Mouse (Mus musculus) fat pad, adult 2 months (tissue): ENCODE data around the gene Papss1.
"Not testable (repeated sequence)": the region's sequence is repeated elsewhere in the genome, so short reads cannot be mapped to it uniquely, and the experiment has no call there.

Experiments
- DNase-seq: peaks from one replicate; pipeline ENCODE4 v3.0.0-alpha.2; 2011; ENCODE audit warnings: low read depth, low spot score; ENCODE audit errors: extremely low read depth

Papss1 gene

DNA sequence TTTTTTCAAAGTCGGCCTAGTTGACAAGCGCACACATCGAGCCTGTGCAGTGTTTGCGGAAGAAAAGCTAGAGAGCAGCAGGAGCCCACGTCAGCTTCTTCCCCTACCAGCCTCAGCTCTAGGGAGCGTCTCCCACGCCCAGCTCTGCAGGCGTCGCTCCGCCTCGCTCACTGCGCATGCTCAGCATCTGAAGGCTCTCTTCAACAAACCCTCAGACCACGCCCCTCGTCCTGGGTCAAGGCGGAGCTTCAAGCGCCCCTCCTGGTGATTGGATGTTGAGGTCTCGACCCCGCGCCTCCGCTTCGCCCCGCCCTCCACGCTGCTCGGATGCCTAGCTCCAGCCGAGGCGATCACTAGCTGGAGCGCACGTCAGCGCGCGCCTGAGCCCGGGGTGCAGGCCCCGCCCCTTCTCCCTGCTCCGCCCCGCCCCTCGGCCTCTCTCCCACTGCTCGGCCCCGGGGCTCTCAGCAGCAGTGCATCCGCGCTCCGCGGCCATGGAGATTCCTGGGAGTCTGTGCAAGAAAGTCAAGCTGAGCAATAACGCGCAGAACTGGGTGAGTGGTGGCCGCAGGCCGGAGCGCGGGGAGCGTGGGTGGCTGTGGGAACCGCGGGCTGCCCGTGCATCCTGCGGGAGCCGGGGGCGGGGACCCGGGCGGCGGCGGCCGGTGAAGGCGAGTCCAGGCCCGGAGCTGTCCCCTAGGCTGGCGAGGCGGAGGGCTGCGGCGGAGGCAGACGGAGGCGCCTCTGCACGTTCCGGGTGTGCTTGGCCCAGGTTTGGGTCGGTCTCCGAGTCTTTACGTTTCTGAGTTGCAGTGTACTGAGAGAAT is at the start of gene Papss1:
Papss1 (plus strand) TSS at position 339 of the 827 bp plus-strand sequence.
- DNase-seq: peak; percentile 90

DNA sequence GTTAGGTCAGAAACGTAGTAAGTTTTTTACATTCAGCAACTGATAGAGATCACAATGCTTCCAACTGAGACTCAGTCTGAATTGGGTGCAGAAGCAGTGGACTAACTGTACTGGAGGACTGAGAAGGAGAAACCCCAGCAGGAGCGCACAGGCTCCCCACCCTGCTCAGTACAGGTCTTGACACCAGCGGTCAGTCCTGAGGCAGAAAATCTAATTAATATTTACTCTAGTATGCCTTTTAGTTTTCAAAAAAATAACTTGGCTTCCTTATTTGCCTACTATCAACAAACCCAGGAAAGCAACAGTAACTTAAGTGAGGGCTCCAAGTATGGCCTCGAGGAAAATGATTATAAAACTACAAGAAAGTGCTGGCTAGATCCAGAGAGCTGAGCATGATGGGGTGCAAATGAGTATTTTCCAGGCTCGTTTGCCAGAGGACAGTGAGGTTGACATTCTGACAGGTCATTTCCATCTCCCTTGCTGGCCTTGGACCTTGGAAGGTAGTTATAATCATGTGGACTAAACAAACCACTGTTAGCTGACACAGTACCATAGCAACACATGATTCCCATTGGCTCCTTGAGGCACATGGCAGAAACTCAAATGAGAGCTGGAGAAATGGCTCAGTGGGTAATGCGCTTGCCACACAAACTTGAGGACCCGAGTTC is 48.1 kb upstream of the Papss1 start:
- DNase-seq: no peak

DNA sequence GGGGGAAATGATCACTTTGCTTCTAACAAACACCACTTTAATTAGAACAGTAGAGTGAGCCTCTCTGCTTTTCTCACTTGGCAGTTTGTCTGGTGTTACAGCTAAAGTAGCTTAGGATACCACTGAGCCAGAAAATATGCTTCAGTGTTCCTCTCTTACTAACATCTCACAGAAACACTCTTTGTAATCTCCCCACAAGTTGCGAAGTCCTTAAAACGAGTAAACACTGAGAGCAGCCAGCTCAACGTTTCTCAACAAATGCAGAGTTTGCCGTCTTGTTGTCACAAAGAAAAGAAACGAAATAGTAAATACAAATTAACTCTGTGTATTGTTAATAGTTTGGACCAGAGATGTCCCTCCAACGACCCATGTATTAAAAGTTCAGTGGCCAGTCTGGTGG is 46.8 kb upstream of the Papss1 start:
- no peak for DNase-seq

DNA sequence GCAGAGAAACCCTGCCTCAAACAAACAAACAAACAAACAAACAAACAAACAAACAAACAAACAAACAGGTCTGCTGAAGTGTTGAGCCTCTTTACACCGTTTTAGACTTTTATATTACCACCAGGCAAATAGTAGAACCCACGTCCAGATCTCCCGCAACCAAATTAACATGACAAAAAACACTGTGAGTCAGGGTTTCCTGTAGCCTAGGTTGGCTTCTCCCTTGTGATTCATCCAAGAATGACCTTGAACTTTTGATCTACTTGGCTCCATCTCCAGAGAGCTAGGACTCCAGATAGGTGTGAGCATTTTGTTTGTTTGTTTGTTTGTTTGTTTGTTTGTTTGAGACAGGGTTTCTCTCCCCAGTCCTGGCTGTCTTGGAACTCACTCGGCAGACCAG is 43.4 kb upstream of the Papss1 start:
- no peak for DNase-seq

DNA sequence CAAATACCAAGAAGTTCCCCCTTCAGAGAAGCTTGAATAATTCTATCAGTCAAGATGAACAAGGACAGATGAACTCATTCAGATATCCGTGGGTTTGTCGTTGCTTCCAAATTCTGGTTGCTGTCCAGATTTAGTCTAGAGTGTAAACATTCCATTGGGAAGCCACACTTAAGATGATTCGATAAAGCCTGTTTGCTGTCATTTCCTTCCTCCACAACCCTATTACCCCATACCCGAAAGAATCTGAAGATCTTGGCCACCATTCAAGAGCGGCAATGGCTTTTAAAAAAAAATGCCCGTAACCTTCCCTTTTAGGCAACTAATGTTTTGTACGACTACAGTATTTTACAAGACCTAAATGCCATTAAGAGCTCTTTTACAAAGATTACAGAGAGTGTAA is 42.3 kb upstream of the Papss1 start:
- peak; percentile 13 for DNase-seq

DNA sequence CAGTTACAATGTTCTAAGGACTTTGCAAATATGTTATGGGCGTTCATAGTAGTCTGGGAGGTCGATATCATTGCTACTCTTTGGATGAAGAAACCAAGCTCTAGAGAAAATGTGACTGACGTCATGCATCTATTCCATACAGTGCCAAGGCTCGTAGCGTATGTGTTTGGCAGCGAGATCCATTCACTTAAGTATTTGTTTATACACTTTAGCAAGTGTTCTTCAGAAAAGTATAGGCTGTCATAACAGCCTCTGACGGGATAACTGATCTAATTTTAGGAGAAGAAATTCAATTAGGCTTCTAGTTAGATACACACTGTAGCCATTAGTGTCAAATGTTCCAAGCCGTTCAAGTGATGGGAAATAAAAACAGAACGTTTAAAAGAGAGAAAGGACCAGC is 40.8 kb upstream of the Papss1 start:
- DNase-seq: no peak

DNA sequence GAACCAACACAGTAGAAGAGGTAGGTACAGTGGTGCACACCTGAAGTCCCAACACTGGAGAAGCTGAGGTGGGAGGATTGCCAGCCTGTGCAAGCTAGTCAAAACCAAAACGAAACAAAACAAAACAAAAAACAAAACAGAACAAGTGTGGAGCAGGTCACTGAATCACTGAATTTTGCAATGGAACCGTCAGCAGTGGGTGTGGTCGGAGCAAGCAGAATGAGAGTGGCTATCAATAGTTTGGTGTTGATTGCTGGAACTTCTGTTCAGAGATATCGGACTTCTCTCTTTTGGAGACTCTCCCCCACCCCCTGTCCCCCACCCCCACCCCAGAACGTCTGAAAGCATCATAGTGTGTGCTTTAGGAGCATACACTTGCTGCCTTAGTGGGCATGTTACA is 40.4 kb upstream of the Papss1 start:
- DNase-seq: no peak

DNA sequence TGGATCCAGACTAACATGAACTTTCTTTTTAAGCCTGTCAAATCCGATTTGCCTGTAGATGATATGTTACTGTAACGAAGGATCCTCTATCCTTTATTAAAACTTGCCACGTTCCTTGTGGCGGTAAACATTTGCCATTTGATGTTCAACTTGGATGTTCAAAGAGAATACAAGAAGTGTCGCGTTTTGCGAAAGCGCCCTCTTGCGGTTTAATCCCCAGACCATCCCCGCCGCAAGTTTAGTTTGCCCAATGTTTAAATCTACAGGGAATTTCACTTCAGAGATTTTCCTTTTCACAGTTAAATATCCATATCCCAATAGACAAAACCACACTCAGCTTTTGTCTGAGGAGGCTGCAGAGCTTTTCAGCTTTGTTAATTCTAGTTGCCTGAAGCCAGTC is 39.8 kb upstream of the Papss1 start:
- DNase-seq: no peak

DNA sequence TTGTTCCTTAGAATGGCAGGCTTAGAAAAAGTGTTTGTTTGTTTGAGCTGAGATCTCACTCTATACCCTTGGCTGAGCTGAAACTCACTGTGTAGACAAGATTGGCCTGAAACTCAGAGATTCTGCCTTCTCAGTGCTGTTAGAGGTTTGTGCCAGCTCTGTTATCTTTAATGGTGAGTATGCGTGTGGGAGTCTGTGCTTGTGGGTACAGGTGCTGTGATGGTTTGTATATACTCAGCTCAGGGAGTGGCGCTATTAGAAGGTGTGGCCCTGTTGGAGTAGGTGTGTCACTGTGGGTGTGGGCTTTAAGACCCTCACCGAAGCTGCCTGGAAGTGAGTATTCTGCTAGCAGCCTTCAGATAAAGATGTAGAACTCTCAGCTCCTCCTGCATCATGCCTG is 39.3 kb upstream of the Papss1 start:
- DNase-seq: no peak

DNA sequence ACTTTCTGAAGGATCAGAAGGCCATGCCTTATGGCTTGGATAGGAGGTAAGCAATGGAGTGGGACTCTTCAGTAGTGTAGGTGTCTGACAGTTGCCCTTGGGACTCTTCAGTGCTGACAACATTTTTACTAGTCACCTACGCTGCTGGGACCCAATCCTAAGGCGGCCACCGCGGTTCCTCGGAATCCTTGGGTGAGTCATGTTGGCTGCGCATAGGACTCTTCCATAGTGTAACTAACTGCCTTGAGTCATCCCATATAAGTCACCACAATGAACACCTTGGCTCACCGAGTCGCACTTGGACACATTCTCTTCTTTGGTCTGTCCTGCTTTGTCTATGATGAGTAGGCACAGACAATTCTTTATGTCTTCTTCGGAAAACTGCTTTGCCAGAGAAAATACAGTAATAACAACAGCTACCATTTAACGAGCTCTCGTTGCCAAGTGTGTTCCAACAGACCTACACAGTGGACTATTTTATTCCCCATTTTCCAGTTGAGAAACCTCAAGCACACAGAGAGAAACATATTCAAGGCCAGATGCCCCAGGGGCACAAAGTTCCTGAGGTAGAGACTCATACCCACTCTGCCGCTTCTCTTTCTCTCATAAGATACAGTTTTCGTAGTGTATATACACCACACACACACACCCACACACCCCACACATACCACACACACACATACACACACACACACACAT is 23.2 kb upstream of the Papss1 start:
- peak; percentile 93 for DNase-seq

DNA sequence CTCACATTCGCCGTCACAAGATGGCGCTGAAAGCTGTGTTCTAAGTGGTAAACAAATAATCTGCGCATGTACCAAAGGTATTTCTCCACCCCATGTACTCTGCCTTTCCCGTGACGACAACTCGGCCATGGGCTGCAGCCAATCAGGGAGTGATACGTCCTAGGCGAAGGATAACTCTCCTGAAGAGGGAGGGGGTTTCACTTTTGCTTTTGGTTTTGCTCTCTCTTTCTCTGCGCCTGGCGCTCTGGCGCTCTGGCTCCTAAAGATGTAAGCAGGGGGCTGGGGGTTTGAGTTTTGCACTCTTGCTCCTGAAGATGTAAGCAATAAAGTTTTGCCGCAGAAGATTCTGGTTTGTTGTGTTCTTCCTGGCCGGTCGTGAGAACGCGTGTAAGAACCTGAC is 17.0 kb upstream of the Papss1 start:
- DNase-seq: not testable (repeated sequence)

DNA sequence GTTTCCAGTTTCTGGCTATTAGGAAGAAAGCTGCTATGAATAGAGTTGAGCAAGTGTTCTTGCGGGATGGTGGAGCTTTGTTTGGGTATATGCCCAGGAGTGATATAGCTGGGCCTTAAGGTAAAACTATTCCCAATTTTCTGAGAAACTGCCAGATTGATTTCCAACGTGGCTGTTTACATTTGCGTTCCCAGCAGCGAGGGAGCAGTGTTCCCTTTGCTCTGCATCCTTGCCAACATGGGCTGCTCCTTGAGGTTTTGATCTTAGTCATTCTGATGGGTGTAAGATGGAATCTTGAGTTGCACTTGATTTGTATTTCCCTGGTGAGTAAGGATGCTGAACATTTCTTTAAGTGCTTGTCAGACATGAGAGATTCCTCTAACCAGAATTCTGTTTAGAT is 14.5 kb upstream of the Papss1 start:
- no peak for DNase-seq

DNA sequence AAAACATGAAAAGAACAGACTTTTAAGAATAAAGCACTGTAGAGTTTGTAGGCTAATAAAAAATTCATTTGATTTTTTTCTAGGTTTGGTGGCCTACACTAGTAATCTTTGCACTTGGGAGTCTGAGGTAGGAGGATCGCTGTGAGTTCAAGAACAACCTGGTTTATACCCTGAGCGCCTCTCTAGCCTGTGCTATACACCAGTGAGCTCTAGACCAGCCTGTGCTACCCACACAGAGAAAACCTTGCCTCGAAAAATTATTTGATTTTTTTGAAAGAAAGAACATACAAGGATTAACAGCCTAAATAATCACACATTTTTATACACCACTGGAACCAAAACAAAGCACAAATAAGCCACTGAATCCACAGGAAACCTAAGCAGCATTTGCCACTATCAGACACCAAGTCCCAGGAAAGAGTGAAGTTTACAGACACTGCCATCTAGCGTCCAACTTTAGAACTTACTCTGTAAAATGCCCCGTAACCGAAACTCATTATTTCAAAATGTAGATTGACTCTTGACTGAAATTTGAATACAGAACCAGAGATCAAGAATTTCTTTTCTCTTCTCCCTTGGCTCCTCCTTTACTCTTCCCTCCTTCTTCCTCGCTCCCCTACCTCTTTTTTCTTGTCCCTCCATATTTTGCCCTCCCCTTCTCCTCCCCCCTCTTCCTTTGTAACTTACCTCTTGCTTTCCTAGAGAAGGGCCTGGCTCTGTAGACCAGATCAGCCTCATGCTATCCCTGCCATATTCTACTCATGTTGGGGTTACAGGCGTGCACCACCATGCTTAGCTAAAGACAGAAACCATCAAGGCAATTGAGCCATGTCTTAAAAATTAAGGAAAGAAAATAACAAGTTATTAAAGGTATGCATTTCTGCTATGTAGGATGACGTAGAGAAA is 12.0 kb upstream of the Papss1 start:
- no peak for DNase-seq

DNA sequence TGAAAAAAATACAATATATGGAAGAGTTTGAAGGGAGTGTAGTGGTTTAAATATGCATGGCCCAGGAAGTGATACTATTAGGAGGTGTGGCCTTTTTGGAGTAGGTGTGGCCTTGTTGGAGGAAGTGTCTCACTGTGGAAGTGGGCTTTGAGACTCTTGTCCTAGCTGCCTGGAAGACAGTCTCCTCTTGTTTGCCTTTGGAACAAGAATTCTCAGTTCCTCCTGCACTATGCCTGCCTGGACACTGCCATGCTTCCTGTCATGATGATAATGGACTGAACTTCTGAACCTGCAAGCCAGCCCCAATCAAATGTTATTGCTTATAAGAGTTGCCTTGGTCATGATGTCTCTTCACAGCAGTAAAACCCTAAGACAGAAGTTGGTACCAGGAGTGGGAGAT is 8.8 kb upstream of the Papss1 start:
- no peak for DNase-seq

DNA sequence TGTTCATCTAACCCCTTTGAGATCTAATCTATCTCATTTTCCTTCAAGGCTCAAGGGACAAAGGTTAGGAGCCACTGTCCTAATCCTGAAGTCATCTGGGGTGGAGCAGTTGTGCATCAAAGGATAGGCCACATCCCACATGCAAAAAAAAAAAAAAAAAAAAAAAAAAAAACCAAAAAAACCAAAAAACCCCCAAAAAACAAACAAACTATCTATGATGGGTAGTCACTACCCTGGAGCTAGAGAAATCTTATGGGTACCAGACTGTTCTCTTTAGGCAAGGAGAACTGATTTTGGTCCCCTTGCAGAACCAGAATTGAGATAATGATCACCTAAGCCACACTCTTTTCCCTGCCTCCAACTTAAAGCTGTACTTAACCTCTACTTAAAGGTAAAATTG is 3.0 kb upstream of the Papss1 start:
- no peak for DNase-seq

DNA sequence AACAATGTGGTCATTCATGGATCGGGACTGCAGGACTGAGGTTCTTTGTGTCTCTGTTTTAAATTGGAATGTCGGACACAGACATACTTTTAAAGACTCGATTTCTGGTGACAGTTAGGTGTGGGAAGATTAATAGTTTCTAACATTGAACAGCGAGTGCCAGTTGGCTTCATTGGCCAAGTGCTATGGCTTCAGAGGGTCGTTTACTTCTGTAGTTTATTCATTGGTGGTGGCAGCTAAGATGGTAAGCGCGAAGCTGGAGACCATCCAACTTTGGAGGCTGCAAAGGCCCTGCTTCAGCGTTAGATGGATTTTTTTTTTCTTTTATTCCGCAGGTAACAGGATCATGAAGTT is 666 bp downstream of the Papss1 start:
- DNase-seq: no peak

DNA sequence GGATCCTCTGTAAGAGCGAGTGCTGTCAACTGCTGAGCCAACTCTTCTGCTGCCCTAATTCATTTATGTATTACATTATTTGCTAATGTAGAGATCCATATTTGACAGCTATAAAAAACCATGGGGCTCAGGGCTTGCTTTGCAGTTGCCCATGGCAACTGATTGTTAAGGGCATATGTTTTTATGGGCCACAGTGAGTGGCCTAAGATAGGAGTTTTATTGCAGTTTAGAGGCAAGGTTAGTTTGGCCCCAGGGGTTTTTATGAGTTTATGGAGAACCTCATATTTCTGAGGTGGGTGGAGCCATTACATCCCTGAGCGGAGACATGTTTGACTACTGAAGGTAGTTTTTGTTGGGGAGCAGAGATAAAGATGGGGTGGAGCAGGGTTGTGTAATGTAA is 1.7 kb downstream of the Papss1 start:
- DNase-seq: no peak

DNA sequence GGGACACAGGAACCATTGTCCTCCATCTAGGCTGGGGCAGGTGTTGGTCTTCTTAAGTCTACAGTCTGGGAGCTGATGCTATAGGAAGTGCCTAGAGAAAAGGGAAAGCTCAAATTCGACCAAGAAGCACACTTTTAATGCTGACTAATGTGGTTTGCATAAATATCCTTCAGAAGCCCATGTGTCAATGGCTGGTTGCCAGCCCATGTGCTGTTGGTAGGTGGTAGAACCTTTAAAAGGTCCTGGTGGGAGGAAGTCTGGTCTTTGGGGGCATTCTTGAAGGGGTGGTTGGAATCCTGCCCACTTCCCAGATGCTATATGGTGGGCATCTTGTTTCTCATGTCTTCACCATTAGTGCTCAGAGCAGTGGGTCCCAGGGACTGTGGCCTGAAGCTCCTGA is 5.9 kb downstream of the Papss1 start:
- no peak for DNase-seq

DNA sequence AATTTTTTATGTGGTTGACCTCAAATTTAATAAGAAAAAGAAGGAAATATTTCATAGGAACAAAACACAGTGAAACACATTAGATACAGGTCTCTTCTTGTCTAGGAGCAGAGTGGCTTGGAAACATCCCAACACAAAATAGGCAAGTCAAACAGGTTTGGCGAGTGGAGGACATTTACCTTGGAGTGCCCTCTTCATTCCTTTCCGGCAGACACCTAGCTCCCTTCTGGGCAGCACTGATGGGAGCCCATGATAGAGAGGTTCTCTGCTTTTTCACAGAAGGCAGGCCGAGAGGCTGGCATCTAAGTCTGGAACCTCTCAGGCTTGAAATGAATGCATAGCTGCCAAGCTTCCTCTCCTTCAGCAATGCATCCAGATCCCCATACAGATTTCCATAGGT is 9.0 kb downstream of the Papss1 start:
- DNase-seq: peak; percentile 81

DNA sequence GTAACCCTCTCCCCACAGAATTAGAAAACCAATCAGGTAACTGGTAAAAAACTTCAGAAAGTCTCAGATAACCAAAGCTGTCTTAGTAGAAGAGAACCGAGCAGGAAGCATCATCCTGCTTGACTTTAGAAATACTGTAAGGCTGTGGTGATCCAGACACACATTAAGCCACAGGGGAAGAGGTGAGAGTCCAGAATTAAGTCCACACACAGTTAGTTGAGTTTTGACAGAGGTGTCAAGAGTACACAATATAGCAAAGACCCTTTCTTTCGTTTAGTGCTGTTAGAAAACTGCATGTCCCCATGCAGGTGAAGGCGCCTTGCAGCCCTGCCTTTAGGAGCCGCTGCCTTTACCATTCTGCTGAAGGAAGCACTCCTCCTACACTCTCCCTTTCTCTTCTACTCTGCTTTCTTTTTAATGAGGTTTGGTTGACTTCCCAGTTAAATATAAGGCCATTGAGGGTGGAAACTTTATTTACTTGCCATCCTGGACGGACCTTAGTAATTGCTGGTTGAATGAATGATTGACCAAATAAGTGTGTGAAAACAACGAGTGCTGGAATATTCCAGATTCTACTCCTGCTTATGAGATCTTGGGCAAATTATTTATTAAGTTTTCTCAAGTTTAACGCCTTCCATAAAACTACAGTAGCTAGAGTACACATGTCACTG is 14.0 kb downstream of the Papss1 start:
- DNase-seq: no peak

DNA sequence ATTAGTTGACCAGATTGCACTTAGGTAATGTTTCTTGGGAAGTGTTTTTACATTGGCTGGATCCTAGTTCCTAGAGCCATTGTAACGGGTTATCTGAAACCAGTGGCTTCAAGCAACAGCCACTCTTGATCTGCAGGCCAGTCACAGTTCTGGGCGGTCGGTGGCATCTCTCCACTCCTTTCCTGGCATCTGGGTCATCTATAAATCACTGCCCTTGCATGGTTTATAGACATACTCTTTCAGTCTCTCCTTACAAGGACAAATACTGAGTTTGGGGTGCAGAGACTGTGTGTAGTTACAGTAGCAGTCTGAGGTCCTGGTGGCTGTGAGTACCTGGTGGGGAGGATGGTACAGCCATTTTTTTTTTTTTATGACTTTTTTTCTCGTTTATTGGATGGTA is 15.5 kb downstream of the Papss1 start:
- no peak for DNase-seq
